Mouse (Mus musculus) heart, postnatal 4 days (tissue): ENCODE measurements around the gene Sema4a. TPM values are rescaled to one million over a fixed set of nuclear protein-coding genes. Genes with fewer than 3 reads are reported as not detected.
A peak's percentile ranks its signal among the peaks of the same experiment; 100 is the strongest.

Experiments
- DNase-seq: peaks from one replicate; pipeline ENCODE4 v3.0.0; 2021
- total RNA-seq, 2 experiments: library from RNA; stranded (reverse); gene quantifications; 2 replicates each; pipeline ENCODE4 v1.2.3; 2021

Sema4a gene
- total RNA-seq, 2 experiments from 2014 or later = 1.5 to 1.7 TPM

GRCm38 (mm10) chr3:88486043-88486442, 25.1 kb upstream of the Sema4a start:
- DNase-seq = no peak

GRCm38 (mm10) chr3:88484597-88485316, 23.8 kb upstream of the Sema4a start:
- DNase-seq = no peak

- peak; percentile 86 for DNase-seq
Measured at GRCm38 (mm10) chr3:88483621-88484020, 22.6 kb upstream of the Sema4a start.

GRCm38 (mm10) chr3:88483141-88483540, 22.2 kb upstream of the Sema4a start:
- no peak for DNase-seq

GRCm38 (mm10) chr3:88482336-88482735, 21.4 kb upstream of the Sema4a start:
- no peak for DNase-seq

GRCm38 (mm10) chr3:88481372-88482040, 20.5 kb upstream of the Sema4a start:
- no peak for DNase-seq

GRCm38 (mm10) chr3:88480679-88481078, 19.7 kb upstream of the Sema4a start:
- no peak for DNase-seq

- no peak for DNase-seq
Measured at GRCm38 (mm10) chr3:88479828-88480227, 18.8 kb upstream of the Sema4a start.

- no peak for DNase-seq
Measured at GRCm38 (mm10) chr3:88479163-88479562, 18.2 kb upstream of the Sema4a start.

- peak; percentile 90 for DNase-seq
Measured at GRCm38 (mm10) chr3:88477735-88478134, 16.8 kb upstream of the Sema4a start.

- DNase-seq = no peak
Measured at GRCm38 (mm10) chr3:88476403-88476802, 15.4 kb upstream of the Sema4a start.

GRCm38 (mm10) chr3:88473571-88473970, 12.6 kb upstream of the Sema4a start:
- no peak for DNase-seq

- DNase-seq = peak; percentile 41
Measured at GRCm38 (mm10) chr3:88473020-88473419, 12.0 kb upstream of the Sema4a start.

GRCm38 (mm10) chr3:88470943-88471479, 10.0 kb upstream of the Sema4a start:
- no peak for DNase-seq

GRCm38 (mm10) chr3:88469466-88469865, 8.5 kb upstream of the Sema4a start:
- no peak for DNase-seq

GRCm38 (mm10) chr3:88467116-88467824, 6.3 kb upstream of the Sema4a start:
- peak; percentile 95 for DNase-seq

GRCm38 (mm10) chr3:88465127-88465526, 4.1 kb upstream of the Sema4a start:
- no peak for DNase-seq

- DNase-seq = no peak
Measured at GRCm38 (mm10) chr3:88464425-88464824, 3.4 kb upstream of the Sema4a start.

- no peak for DNase-seq
Measured at GRCm38 (mm10) chr3:88460029-88460428, 953 bp downstream of the Sema4a start.

GRCm38 (mm10) chr3:88458778-88459219, 2.2 kb downstream of the Sema4a start:
- DNase-seq = no peak

GRCm38 (mm10) chr3:88456746-88457532, 4.0 kb downstream of the Sema4a start:
- DNase-seq = no peak

- no peak for DNase-seq
Measured at GRCm38 (mm10) chr3:88456313-88456712, 4.7 kb downstream of the Sema4a start.
